Mouse (Mus musculus) right cerebral cortex, postnatal 25 days (tissue): ENCODE data around the gene Pip4k2a.

ENCODE experiments used
- DNase-seq: peaks from one replicate; pipeline ENCODE4 v3.0.0; 2022

The Pip4k2a gene

GRCm38 (mm10) chr2:18979046-18979445 is 18.9 kb downstream of the Pip4k2a start:
- no peak for DNase-seq

GRCm38 (mm10) chr2:18977201-18977805 is 20.6 kb downstream of the Pip4k2a start:
- no peak for DNase-seq

GRCm38 (mm10) chr2:18976175-18976574 is 21.8 kb downstream of the Pip4k2a start:
- no peak for DNase-seq

GRCm38 (mm10) chr2:18974882-18975645 is 22.9 kb downstream of the Pip4k2a start:
- no peak for DNase-seq

GRCm38 (mm10) chr2:18971564-18971963 is 26.4 kb downstream of the Pip4k2a start:
- no peak for DNase-seq

- DNase-seq: no peak
Measured at GRCm38 (mm10) chr2:18970461-18970860, 27.5 kb downstream of the Pip4k2a start.

GRCm38 (mm10) chr2:18969066-18969681 is 28.8 kb downstream of the Pip4k2a start:
- DNase-seq: no peak

GRCm38 (mm10) chr2:18967451-18968063 is 30.4 kb downstream of the Pip4k2a start:
- no peak for DNase-seq

- no peak for DNase-seq
Measured at GRCm38 (mm10) chr2:18966566-18966965, 31.4 kb downstream of the Pip4k2a start.

- no peak for DNase-seq
Measured at GRCm38 (mm10) chr2:18965950-18966349, 32.0 kb downstream of the Pip4k2a start.

- DNase-seq: no peak
Measured at GRCm38 (mm10) chr2:18965108-18965507, 32.8 kb downstream of the Pip4k2a start.

GRCm38 (mm10) chr2:18963286-18964040 is 34.5 kb downstream of the Pip4k2a start:
- no peak for DNase-seq

GRCm38 (mm10) chr2:18962502-18962901 is 35.4 kb downstream of the Pip4k2a start:
- DNase-seq: no peak

GRCm38 (mm10) chr2:18960376-18960973 is 37.5 kb downstream of the Pip4k2a start:
- DNase-seq: no peak

- no peak for DNase-seq
Measured at GRCm38 (mm10) chr2:18959558-18959957, 38.4 kb downstream of the Pip4k2a start.

GRCm38 (mm10) chr2:18959008-18959407 is 38.9 kb downstream of the Pip4k2a start:
- DNase-seq: no peak

GRCm38 (mm10) chr2:18958501-18958900 is 39.4 kb downstream of the Pip4k2a start:
- no peak for DNase-seq

- no peak for DNase-seq
Measured at GRCm38 (mm10) chr2:18958044-18958443, 39.9 kb downstream of the Pip4k2a start.

- no peak for DNase-seq
Measured at GRCm38 (mm10) chr2:18957459-18957858, 40.5 kb downstream of the Pip4k2a start.

- DNase-seq: no peak
Measured at GRCm38 (mm10) chr2:18956945-18957344, 41.0 kb downstream of the Pip4k2a start.

GRCm38 (mm10) chr2:18956424-18956823 is 41.5 kb downstream of the Pip4k2a start:
- no peak for DNase-seq

GRCm38 (mm10) chr2:18955671-18956070 is 42.3 kb downstream of the Pip4k2a start:
- DNase-seq: no peak
